Mouse (Mus musculus): ENCODE data around the gene Sprr2h. TPM values are rescaled to one million over a fixed set of nuclear protein-coding genes. Genes with fewer than 3 reads are reported as not detected.

Gene Sprr2h
- polyA plus RNA-seq, 1 experiment from 2014 or later: not detected

Other genes with a start within 250 kb of the Sprr2h start
- gene Lelp1, start 242.9 kb upstream of the Sprr2h start, polyA plus RNA-seq (2015; fragmentation: Nextera tagmentation; extraction: Ambion mirVana): not detected in 2 replicates
- 0.20 and 0.56 TPM in 2 replicates for gene Sprr2a1, start 169.9 kb upstream of the Sprr2h start, polyA plus RNA-seq (2015; fragmentation: Nextera tagmentation; extraction: Ambion mirVana)
- gene Sprr2a2, start 169.8 kb upstream of the Sprr2h start, polyA plus RNA-seq (2015; fragmentation: Nextera tagmentation; extraction: Ambion mirVana): 6.6 and 35.7 TPM in 2 replicates
- gene Sprr2a3, start 100.3 kb upstream of the Sprr2h start, polyA plus RNA-seq (2015; fragmentation: Nextera tagmentation; extraction: Ambion mirVana): 0.64 and 2.6 TPM in 2 replicates
- not detected in 2 replicates for gene Sprr2b, start 69.1 kb upstream of the Sprr2h start, polyA plus RNA-seq (2015; fragmentation: Nextera tagmentation; extraction: Ambion mirVana)
- not detected in 2 replicates for gene Sprr2d, start 46.5 kb upstream of the Sprr2h start, polyA plus RNA-seq (2015; fragmentation: Nextera tagmentation; extraction: Ambion mirVana)
- gene Sprr2e, start 33.5 kb upstream of the Sprr2h start, polyA plus RNA-seq (2015; fragmentation: Nextera tagmentation; extraction: Ambion mirVana): not detected in 2 replicates
- not detected in 2 replicates for gene Sprr2f, start 20.5 kb upstream of the Sprr2h start, polyA plus RNA-seq (2015; fragmentation: Nextera tagmentation; extraction: Ambion mirVana)
- gene Sprr2i, start 22.3 kb downstream of the Sprr2h start, polyA plus RNA-seq (2015; fragmentation: Nextera tagmentation; extraction: Ambion mirVana): not detected in 2 replicates
- gene Sprr2j-ps, start 32.4 kb downstream of the Sprr2h start, polyA plus RNA-seq (2015; fragmentation: Nextera tagmentation; extraction: Ambion mirVana): not detected in 2 replicates
- 5.3 and 5.4 TPM in 2 replicates for gene Gm9774, start 43.7 kb downstream of the Sprr2h start, polyA plus RNA-seq (2015; fragmentation: Nextera tagmentation; extraction: Ambion mirVana)
- gene Sprr2k, start 46.9 kb downstream of the Sprr2h start, polyA plus RNA-seq (2015; fragmentation: Nextera tagmentation; extraction: Ambion mirVana): not detected in 2 replicates
- gene Sprr1b, start 53.1 kb downstream of the Sprr2h start, polyA plus RNA-seq (2015; fragmentation: Nextera tagmentation; extraction: Ambion mirVana): not detected in 2 replicates
- 0.11 TPM in 1 of 2 replicates, not detected in the other for gene Sprr3, start 73.0 kb downstream of the Sprr2h start, polyA plus RNA-seq (2015; fragmentation: Nextera tagmentation; extraction: Ambion mirVana)
- 0.42 and 2.6 TPM in 2 replicates for gene Sprr1a, start 100.2 kb downstream of the Sprr2h start, polyA plus RNA-seq (2015; fragmentation: Nextera tagmentation; extraction: Ambion mirVana)
- not detected in 2 replicates for gene Sprr4, start 114.8 kb downstream of the Sprr2h start, polyA plus RNA-seq (2015; fragmentation: Nextera tagmentation; extraction: Ambion mirVana)
- not detected in 2 replicates for gene 2310046K23Rik, start 148.8 kb downstream of the Sprr2h start, polyA plus RNA-seq (2015; fragmentation: Nextera tagmentation; extraction: Ambion mirVana)
- 0.09 TPM in 1 of 2 replicates, not detected in the other for gene Ivl, start 188.1 kb downstream of the Sprr2h start, polyA plus RNA-seq (2015; fragmentation: Nextera tagmentation; extraction: Ambion mirVana)
- not detected in 2 replicates for gene Smcp, start 203.3 kb downstream of the Sprr2h start, polyA plus RNA-seq (2015; fragmentation: Nextera tagmentation; extraction: Ambion mirVana)
- not detected in 2 replicates for gene 2210017I01Rik, start 221.8 kb downstream of the Sprr2h start, polyA plus RNA-seq (2015; fragmentation: Nextera tagmentation; extraction: Ambion mirVana)
- not detected in 2 replicates for gene Lce6a, start 236.0 kb downstream of the Sprr2h start, polyA plus RNA-seq (2015; fragmentation: Nextera tagmentation; extraction: Ambion mirVana)